Mouse (Mus musculus): ENCODE measurements around the gene Tnni1.
A peak's percentile ranks its signal among the peaks of the same experiment; 100 is the strongest.

Gene Tnni1

DNA sequence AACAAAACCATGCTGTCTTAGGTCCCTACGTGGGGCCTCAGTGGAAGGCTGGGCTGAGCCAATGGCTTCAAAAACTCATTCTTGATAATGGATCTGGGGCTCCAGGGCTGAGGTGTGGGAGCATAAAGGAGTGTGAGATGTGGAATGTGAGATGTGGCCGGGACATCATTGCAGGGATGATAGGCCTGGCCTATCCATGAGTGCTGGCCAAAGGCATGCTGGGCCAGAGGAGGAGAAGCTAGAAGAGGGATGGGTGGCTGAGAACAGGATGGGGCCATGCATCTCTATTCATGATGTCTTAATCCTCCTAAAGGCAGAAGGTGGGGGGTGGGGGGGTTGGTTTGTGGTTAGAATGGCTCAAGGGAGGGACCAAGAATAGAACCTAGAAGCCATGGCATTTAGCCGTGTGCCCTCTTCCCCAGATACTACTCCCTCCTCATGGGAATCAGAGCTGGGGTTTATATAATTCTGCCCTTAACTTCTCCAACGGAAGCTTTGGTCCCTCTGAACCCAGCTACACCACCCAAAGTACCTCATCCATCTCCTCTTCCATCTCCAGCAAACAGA lies 11.8 kb upstream of the Tnni1 start:
- no peak for DNase-seq (ENCODE audit: low spot score)

DNA sequence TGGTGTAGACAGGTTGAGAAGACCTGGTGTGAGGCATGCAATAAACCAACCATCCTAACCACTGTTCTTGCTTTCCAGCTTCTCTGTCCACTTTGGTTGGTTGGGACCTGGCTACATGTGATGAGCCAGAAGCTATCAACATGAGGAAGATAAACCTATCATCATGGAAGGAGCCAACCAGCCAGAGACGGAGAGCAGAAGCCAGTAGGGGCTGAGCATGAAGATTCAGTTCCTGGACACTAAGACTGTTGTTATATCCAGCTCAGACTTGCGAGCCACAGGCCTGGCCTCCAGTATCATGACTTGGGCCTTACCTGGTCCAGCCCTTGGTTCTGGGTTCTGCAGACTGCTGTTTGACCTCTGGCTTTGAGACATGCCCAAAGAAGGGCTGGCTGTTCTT lies 10.8 kb upstream of the Tnni1 start:
- DNase-seq (ENCODE audit: low spot score) = no peak

DNA sequence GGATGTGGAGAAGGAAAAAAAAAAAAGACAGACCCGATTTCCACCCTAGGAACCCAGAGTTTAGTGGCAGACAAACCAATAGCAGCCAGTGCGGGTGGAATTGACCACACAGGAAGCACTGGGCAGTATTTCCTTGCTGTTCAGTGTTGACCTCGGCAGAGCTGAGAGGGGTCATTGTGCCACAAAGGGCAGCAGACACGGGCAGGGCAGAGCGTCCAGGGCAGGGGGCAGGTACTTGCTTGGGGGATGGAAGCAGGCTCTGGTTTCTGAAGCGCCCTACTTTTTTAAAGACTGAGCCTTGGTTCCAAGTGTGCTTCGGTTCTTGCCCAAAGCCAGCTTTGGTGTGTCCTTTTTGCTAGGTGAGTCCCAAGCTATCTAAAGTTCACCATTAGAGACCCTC lies 9.0 kb upstream of the Tnni1 start:
- DNase-seq (ENCODE audit: low spot score) = no peak

DNA sequence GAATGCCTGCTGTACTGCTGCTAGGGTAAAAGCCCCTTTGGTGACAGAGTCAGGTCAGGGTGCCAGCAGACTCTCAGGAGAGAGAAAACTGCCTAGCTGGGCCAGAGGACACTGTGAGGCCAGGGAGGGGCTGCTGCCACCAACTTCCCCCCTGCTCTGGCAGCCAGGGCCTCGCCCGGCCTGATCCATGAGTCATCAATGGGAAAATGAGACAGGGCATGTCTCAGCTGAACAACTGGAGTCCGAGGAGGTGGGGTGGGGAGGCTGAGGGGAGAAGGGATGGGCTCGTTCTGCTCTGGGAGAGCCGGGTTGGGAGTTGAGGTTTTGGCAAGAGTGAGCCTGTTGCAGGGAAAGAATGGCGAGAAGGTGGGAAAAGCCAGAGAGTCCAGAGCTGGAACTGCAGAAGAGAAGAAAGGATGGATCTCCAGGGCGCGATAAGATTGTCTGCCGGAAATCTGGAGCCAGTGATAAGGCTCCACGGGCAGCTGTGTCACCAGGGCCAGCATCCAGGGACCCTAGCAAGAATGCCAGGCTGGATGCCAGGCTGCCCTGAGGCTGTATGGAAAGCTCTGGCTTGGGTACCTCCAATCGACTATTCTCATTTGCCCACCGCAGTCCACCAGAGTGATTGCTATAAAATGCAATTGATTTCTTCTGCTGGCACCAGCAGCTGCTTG lies 8.2 kb upstream of the Tnni1 start:
- DNase-seq (ENCODE audit: low spot score) = peak; percentile 53

DNA sequence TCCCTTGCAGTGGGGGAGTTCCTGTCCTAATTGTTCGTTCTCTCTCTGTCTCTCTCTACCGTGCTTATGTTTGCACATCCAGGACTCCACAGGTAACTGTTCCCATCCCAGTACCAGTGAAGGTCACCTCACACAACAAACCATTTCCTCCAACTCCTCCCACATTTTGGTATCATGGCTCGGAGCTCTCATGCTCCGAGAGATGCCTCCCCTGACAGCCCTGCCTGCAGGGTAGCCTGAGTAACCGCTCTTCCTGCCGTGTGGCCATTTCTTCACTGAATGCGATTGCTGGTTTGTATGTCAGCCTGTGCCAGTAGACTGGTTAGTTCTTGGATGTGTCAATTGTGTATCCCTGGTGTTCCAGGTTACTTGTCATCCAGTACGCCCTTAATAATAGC lies 7.7 kb upstream of the Tnni1 start:
- no peak for DNase-seq (ENCODE audit: low spot score)

DNA sequence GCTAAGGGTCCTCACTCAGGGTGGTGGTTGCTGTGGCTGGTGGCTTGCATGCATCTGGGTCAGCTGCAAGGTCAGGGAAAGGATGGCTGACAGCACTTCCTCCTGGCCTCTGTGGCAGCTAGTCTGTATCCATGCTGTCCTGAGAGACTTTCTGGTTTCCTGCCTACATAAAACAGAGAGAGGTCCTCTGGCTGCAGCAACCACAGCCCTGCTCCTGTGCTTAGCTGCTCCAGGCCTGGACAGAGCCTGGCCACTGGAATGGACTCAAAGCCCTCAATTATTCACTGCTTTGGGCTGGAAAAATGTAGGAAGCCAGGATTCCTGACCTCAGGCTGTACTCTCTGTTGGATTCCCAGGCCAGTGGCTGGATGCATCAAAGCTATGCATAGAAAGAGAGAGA lies 2.6 kb upstream of the Tnni1 start:
- no peak for DNase-seq (ENCODE audit: low spot score)

DNA sequence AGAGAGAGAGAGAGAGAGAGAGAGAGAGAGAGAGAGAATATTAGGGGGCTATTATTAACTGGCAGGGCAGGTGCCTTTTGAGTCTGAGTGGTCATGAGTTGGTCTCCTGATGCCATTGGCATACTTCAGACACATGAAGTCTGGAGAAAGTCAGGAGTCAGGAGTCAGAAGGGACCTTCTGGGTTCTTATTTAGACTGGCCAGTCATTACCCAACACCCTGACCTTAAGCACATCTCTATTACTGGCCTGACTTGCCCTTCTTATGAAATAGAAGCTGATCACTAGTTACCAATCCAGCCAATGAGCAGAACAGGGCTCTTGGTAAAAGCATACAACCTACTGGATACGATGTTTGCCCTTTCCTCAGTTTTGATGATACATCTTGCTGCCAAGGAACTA lies 2.2 kb upstream of the Tnni1 start:
- no peak for DNase-seq (ENCODE audit: low spot score)

DNA sequence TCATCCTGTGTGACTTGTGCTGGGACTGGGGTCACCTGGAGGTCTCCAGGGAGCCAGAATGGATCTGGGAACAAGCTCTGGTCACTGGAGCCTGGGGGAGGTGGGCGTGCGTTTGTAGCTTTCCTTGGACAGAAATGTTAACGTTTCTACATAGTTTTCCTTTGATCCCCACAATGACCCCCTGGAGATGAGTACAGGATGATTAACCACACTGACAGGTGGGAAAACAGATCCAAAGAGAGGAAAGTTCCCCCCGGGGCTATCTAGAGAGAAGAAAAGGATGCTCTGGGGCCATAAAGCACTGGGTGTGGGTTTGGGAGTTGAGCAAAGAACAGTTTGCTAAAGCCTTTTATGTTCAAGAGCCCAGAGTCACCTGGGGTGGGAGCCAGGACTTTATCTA lies 1.4 kb downstream of the Tnni1 start:
- no peak for DNase-seq (ENCODE audit: low spot score)

DNA sequence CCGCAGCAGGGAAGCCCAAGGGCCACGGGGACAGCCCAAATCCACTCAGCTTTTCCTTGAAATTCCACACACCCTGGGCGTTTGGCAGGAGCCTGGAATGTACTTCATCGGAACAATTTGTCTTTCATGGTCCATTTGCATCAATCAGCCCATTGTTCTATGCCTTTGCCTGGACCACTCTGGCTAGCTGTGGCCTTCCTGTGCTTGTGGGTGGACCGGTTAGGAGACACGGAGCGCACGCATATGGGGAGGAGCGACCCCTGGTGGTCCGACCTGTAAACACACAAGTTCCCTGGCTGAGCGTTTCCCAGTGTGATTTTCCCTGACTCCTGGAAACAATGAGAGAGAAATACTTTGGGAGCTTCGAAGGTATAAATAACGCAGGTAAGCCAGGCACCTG lies 2.0 kb downstream of the Tnni1 start:
- DNase-seq (ENCODE audit: low spot score) = peak; percentile 74

DNA sequence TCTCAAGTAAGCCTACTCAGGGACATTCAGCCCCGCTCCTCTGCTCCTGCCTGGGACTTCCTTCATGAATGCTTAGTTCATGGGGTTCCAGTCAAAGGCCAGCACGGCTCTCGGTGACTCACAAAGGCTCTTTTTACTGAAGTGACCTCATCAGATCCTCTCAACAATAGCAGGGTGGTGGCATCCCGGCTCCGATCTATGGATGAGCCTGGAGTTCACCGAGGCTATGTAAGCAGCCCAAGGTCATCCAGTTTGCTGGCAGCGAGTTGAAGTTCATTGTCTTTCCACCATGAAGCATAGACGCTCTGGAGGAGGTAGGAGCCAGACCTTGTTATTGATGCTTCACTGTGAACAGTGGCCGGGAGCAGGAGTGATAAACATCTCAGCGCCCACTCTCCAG lies 3.6 kb downstream of the Tnni1 start:
- no peak for DNase-seq (ENCODE audit: low spot score)

DNA sequence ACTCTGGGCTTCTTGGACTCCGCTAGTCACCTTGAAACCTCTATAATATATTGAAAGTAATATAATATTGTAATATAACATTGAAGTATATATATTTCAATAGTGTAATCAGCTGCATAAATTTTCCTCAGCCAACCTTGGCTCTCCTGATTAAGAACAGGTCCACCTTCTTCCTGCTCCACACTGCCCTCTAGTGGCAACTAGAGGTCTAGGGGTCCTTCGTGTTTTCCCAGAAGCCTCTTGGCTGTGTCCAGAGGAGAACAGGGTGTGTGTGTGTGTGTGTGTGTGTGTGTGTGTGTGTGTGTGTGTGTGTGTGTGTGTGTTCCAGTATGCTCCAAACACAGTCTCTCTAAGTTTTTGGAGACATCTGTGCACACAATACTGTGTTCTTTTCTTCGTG lies 8.6 kb downstream of the Tnni1 start:
- peak; percentile 82 for DNase-seq (ENCODE audit: low spot score)

DNA sequence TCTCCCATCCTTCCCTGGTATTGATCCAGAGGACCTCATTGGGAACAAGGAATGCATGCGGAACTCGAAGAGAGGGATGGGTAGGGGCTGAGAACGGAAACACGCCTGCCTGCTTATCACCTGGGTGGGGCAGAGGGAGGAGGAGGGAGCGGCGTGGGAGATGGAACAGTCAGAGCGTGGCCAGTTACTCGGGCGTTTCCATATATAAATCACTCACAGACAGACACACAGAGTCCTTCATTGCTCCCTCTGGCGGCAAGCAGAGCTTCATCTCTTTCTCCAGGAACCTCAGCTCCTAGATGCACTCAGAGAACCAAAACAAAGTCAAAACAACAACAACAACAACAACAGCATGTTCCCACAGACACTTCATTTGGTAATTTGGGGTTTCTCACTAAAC lies 9.5 kb downstream of the Tnni1 start:
- DNase-seq (ENCODE audit: low spot score) = peak; percentile 62

DNA sequence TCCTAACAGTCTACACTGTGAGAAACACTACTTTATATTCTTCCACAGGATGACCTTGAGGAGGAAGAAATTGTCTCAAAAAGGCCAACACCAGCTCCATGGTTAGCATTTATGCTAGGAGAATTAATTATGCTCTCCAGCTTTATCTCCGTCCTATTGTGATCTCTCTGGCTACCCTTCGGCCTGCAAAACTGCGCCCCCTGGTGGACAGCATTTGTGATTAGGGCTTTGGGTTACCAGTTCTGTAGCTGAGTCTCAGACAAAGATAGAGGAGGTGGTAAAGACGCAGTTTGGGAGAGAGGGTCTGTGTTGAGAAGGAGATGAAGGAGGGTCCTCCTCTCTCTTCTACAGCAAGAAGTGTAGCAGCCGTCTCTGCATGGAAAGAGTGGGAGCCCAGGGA lies 10.6 kb downstream of the Tnni1 start:
- peak; percentile 80 for DNase-seq (ENCODE audit: low spot score)

DNA sequence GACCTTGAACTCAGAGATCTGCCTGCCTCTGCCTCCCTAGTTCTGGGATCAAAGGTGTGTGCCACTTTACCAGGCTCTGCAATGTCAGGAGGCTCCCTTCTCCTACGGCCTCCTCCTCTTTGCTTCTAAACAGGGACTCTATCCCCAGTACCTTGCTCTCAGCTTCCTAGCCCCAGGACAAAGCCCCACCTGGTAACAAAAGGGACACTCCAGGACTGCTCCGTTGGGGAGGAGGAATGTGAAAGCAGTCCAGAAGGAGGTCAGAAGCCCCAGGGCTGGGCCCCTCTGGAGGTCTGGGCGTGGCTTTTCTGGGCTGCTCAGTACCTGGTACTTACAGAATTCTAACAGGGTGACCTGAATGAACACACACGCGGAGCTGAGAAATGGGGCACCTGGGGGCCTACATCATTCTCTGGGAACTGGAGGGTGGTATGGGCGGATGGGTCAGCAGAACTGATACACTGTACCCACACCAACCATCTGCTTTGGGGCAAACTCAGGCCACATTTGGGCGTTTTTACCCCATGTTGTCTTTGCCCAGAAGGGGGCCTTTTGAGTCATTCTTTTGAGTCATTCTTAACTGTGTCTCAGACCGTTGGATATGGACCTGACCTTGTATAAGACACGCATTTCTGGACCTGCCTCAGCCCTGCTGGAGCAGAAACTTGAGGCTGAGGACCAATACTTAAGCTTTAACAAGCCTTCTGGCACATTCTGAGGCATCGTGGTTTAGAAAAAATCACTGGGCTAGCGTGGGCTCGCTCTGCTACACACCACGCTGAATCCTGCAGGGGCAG lies 13.1 kb downstream of the Tnni1 start:
- DNase-seq (ENCODE audit: low spot score) = no peak

DNA sequence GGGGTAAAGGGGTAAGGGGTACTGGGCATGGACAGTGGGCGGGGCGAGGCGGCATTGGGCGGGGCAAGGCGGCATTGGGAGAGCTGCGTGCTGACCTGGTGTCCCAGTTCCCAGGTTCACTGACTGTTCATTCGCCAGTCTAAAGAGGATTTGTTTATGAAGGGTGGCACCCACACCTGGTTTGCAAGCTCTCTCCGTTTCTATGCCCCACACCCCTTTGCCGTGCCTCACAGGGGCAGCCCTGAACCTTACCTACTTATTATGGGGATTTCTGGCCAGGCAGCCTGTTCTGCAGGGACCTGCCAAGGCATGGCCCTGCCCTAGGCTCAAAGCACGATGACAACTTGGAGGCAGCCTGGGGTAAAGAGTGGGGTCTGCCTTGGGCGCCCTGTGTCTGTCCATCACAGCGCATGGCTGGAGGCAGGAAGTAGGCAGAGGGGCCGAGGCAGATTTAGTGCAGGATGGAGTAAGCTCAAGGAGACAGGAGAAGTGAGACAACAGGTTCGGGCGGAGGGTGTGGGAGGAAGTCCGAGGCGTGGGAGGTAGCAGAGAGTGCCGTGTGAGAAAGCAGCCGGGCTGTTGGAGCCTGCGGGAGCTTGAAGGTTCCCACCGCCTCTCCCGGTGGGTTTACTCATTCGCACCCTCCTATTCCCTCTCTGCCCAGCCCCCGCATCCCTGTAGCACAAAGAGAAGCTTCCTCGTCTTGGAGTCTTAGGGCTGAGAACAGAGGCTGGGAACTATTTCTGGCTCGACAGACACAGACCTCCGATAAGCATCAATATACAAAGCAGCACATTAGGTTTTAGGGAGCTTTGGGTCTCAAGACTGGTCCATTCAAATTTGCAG lies 14.4 kb downstream of the Tnni1 start:
- peak; percentile 60 for DNase-seq (ENCODE audit: low spot score)

DNA sequence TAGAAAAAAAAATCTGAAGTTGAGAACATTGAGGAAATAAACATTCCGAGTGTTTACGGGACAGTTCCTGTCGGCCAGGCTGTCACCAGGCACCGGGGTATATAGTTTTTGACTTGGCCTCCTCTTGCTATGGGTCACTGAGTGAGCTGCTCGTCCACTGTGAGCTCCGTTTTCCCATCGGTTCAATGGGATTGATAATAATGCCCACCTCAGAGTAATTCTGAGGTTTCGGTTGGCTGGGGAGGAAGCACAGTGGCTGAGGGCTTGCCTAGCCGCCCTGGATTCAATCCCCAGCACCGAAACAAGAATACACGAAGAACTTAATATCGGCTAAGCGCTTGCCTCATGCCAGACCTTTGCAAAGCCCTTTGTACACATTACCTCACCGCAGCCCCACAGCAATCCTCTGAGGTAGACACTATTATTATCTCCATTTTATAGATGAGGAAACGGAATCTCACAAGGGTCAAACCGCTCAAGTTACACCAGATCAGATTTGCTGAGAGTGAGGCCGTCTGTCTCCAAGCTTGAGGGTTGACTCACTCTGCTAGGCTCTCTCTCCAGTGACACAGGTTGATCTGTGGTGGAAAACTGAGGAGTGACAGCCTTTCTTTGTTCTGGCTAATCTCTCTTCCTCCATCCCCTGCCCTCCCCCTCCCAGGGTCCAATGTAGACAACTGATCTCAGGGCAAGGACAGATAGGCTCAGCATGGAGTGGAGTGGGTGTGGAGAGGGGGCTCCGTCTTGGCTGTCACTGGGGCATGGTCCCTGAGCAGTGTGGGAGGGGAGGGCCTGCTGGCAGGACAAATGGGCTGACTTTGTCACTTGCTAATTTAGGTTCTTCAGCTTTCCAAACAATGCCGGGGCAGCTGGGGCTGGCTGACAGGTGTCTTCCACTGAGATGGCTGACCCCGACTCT lies 15.2 kb downstream of the Tnni1 start:
- DNase-seq (ENCODE audit: low spot score) = no peak

DNA sequence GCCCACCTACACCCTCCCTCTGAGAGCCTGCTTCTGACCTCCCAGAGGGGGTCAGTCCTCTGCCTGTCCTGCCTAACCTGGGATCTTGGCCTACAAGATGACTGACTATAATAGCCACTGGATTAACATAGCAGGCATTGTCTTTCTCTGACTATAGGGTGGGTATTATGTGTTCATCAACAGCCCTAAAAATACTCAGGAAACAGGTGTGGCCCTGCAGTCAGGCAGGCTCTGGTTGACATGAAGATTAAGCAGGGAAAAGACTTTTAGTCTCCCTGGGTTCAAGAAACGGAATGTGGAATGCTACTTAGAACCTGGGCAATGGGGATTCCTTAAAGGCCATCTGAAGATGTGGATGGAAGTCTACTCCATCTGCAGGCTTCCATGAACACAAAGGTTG lies 19.3 kb downstream of the Tnni1 start:
- DNase-seq (ENCODE audit: low spot score) = no peak

DNA sequence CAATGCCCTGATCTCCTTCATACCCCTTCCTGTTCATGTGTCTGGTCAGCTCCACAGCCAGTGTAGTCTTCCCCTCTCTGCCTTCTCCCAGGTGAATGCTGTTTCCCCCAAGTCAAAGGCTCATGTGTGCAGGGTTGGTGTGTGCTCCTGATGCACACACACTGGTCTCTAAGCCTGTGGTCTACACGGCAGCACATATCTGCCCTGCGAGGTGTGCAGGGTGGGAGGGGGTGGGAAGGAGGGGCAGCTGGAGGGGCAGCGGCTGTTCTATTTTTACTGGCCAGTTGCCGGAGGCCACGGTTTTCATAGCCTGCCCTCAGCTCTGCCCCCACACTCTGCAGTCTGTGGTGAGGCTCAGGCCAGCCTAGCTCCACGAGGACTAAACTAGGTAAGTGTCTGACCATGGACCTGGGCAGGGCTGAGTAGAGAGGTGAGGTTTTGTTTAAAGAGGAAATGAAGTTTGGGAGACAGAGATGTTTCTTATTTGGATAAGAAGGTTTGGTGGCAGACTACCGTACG lies 19.9 kb downstream of the Tnni1 start:
- no peak for DNase-seq (ENCODE audit: low spot score)

DNA sequence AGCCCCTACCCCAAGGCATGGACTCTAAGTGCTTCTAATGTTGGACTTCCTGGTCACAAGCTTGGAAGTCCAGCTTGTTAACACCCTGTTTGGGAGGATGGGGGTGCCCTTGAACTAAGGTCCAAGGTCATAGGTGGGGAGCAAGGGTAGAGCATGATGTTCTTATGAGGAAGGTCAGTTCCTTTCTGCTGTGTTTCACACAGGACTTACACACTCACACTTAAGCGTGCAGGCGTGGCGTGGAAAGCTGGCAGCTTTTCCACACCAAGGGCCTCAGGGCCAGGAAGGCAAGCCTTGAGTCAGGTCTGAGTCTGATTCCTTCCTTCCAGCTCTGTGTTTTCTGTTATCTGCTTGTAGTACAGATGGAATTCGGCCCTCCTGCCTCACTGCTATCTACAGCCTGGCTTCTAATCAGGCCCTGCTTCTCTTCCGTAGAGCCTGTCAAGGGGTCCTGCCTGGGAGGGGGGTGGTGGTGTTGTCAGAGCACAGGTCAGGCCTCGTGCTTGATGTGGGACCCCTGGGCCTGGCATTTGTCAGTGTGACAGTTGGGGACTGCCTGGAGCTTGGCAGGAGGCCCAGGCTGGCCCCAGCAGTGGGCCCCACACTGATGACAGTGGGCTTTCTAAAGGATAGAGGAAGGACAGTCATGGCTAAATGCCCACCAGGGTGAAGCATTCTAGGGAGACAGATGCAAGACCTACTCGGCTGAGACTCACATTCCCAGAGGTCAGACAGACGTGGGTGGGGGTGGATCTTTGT lies 21.1 kb downstream of the Tnni1 start:
- DNase-seq (ENCODE audit: low spot score) = no peak

DNA sequence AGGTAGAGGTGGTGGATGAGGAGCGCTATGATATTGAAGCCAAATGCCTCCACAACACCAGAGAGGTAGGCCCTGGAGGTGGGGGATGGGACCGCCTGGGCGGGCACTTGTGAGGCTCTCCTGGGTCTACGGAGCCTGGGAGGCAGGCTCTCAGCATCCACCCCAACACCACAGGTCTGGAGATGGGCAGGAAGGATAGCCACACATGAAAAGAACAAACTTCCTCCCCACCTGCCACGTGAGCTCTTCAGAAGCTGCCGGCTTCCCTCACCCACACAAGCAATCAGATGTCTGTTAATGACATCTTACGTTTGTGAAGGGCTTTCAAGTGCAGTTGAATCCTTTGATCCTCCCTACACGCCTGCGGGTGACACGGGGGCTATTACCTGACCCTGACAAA lies 28.3 kb downstream of the Tnni1 start:
- no peak for DNase-seq (ENCODE audit: low spot score)

DNA sequence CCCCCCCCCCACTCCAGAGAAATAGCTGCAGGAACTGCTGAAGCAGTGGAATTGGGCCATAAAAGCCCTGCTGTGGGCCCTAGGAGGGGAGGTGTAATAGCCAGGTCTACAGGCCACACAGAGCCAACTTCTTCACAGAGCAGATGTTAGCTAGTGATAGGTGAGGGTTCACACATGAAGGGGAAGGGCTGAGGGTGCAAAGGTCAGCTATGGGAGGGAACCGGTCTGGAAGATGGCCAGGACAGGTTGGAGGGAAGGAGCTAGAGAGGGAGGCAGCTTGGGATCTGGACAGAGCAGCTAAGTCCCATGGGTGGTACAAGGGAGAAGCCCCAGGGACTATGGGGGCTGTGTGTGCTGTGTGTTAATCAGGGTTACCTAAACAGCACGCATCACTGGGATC lies 30.9 kb downstream of the Tnni1 start:
- DNase-seq (ENCODE audit: low spot score) = no peak
